Mouse (Mus musculus) myocyte (in vitro differentiated cells): ENCODE results near the gene Il1rl2. TPM values are rescaled to one million over a fixed set of nuclear protein-coding genes. Genes with fewer than 3 reads are reported as not detected.

Experiments used
- H3K27me3 ChIP-seq: one replicate; pipeline ENCODE4 v1.6.1; 2011; ENCODE audit not compliant: control insufficient read depth, insufficient read depth, insufficient read length
- H3K36me3 ChIP-seq: one replicate; pipeline ENCODE4 v1.6.1; 2011; ENCODE audit not compliant: control insufficient read depth, insufficient read depth
- H3K4me2 ChIP-seq: one replicate; pipeline ENCODE4 v1.6.1; 2011; ENCODE audit warnings: low read depth, control low read depth
- H3K4me3 ChIP-seq: one replicate; pipeline ENCODE4 v1.5.1; 2011; ENCODE audit warnings: mild to moderate bottlenecking, control low read depth, moderate library complexity
- H3K79me2 ChIP-seq: one replicate; pipeline ENCODE4 v1.6.1; 2011; ENCODE audit not compliant: control insufficient read depth, insufficient read depth
- H3ac ChIP-seq: one replicate; pipeline ENCODE4 v1.6.1; 2011; ENCODE audit not compliant: control insufficient read depth, insufficient read length
- CEBPB ChIP-seq: IDR thresholded peaks from 2 replicates; pipeline ENCODE4 v1.6.1; 2011; ENCODE audit warnings: mild to moderate bottlenecking, moderate library complexity; ENCODE audit not compliant: poor library complexity, insufficient read depth, severe bottlenecking
- E2F4 ChIP-seq: IDR thresholded peaks from one replicate; pipeline ENCODE4 v1.6.1; 2011; ENCODE audit warnings: mild to moderate bottlenecking, control low read depth, moderate library complexity; ENCODE audit not compliant: insufficient read depth
- MAX ChIP-seq: IDR thresholded peaks from one replicate; pipeline ENCODE4 v1.6.1; 2011; ENCODE audit warnings: low read depth, mild to moderate bottlenecking, control low read depth
- MYOD1 ChIP-seq, 3 experiments: IDR thresholded peaks; one replicate each; pipeline ENCODE4 v1.6.1; 2011; ENCODE audit warnings: control low read depth in 2 of 3, low read depth in 2 of 3, mild to moderate bottlenecking in 2 of 3, moderate library complexity in 1 of 3; ENCODE audit not compliant: insufficient read length in 2 of 3, control insufficient read depth in 1 of 3
- MYOG ChIP-seq, 3 experiments: IDR thresholded peaks; one replicate each; pipeline ENCODE4 v1.6.1; 2011; ENCODE audit warnings: control low read depth in 2 of 3, low read depth in 2 of 3, mild to moderate bottlenecking in 2 of 3; ENCODE audit not compliant: insufficient read length in 2 of 3, control insufficient read depth in 1 of 3, insufficient read depth in 1 of 3
- POLR2A ChIP-seq: IDR thresholded peaks from one replicate; pipeline ENCODE4 v1.6.1; 2011; ENCODE audit warnings: low read depth, mild to moderate bottlenecking, control low read depth, moderate library complexity; ENCODE audit not compliant: insufficient read length
- POLR2AphosphoS2 ChIP-seq: IDR thresholded peaks from one replicate; pipeline ENCODE4 v1.6.1; 2011; ENCODE audit warnings: low read depth, control low read depth; ENCODE audit not compliant: insufficient read length
- REST ChIP-seq: IDR thresholded peaks from one replicate; pipeline ENCODE4 v1.6.1; 2011; ENCODE audit warnings: mild to moderate bottlenecking, control low read depth, moderate library complexity; ENCODE audit not compliant: insufficient read depth, insufficient read length
- SRF ChIP-seq: IDR thresholded peaks from one replicate; pipeline ENCODE4 v1.6.1; 2011; ENCODE audit warnings: low read depth; ENCODE audit not compliant: control insufficient read depth, insufficient read length
- TCF12 ChIP-seq: IDR thresholded peaks from one replicate; pipeline ENCODE4 v1.6.1; 2011; ENCODE audit warnings: mild to moderate bottlenecking, control low read depth; ENCODE audit not compliant: poor library complexity, insufficient read depth, severe bottlenecking
- TCF3 ChIP-seq: IDR thresholded peaks from one replicate; pipeline ENCODE4 v1.6.1; 2011; ENCODE audit warnings: low read depth, control low read depth; ENCODE audit not compliant: insufficient read length
- USF1 ChIP-seq: IDR thresholded peaks from one replicate; pipeline ENCODE4 v1.6.1; 2011; ENCODE audit warnings: low read depth, mild to moderate bottlenecking, control low read depth, moderate library complexity
- polyA plus RNA-seq: library from polyadenylated mRNA; unstranded; fragments of >200 nt; fragmentation: generic; extraction: Trizol; gene quantifications from one replicate; pipeline ENCODE4 v1.2.1, GENCODE M21; 2012; ENCODE audit warnings: missing spikeins

Gene Il1rl2
- polyA plus RNA-seq, 1 experiment = not detected

DNA sequence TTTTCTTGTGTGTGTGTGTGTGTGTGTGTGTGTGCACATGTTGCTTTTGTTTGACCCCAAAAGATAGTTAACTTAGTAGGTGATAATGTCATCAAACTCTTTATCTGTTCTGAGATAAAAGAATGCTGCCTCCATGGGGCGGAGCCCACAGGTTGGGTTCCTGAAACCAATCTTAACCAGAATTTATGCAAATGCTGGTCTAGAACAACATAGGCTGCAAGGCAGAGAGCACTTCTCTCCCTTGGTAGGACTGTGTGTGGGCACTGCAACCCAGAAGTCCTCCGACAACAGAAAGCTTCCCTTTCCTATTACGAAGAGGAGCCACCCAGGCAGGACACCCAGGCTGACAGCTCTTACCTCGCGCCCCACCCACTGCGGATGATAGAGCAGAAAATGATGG is 75.2 kb downstream of the Il1rl2 start:
- H3K79me2 ChIP-seq = no peaks in the 10 kb centered on the region
- no peak overlapping the region for H3K4me3 ChIP-seq
- TF ChIP-seq POLR2A (no peak), USF1 (no peak), MAX (no peak), POLR2AphosphoS2 (no peak), MYOD1 (IDR thresholded peaks at IDR 0.05; ENCODE audit: control insufficient read depth in 1 of 3, insufficient read length in 2 of 3, low read depth in 2 of 3) (no peak), CEBPB (no peak), REST (no peak), MYOG (IDR thresholded peaks at IDR 0.05; ENCODE audit: control insufficient read depth in 1 of 3, insufficient read depth in 1 of 3, insufficient read length in 2 of 3, low read depth in 2 of 3) (no peak), E2F4 (no peak), SRF (no peak)
- H3K4me2 ChIP-seq = no peak overlapping the region
- no peak overlapping the region for H3ac ChIP-seq
- H3K36me3 ChIP-seq = no peaks in the 10 kb centered on the region
- no peaks in the 10 kb centered on the region for H3K27me3 ChIP-seq

- no peaks in the 10 kb centered on the region for H3K36me3 ChIP-seq
- no peak overlapping the region for H3K4me3 ChIP-seq
- H3K27me3 ChIP-seq = no peaks in the 10 kb centered on the region
- H3K79me2 ChIP-seq = no peaks in the 10 kb centered on the region
- no peak overlapping the region for H3K4me2 ChIP-seq
- H3ac ChIP-seq = no peak overlapping the region
- TF ChIP-seq TCF12 = no peak
- no peak for TF ChIP-seq POLR2A
- TF ChIP-seq MAX = no peak
These were observed 80.3 kb downstream of the Il1rl2 start for GRCm38 (mm10) chr1:40404682-40405081.

- H3K27me3 ChIP-seq = no peaks in the 10 kb centered on the region
- no peak overlapping the region for H3K4me2 ChIP-seq
- TF ChIP-seq TCF3 = no peak
- TF ChIP-seq TCF12 = no peak
- no peak for TF ChIP-seq USF1
- no peak for TF ChIP-seq SRF
- TF ChIP-seq MAX = no peak
- TF ChIP-seq E2F4 = no peak
- no peak for TF ChIP-seq POLR2AphosphoS2
- TF ChIP-seq POLR2A = no peak
- no peak for TF ChIP-seq MYOG (IDR thresholded peaks at IDR 0.05; ENCODE audit: control insufficient read depth in 1 of 3, insufficient read depth in 1 of 3, insufficient read length in 2 of 3, low read depth in 2 of 3)
- no peak for TF ChIP-seq CEBPB
- no peak for TF ChIP-seq REST
- no peak for TF ChIP-seq MYOD1 (IDR thresholded peaks at IDR 0.05; ENCODE audit: control insufficient read depth in 1 of 3, insufficient read length in 2 of 3, low read depth in 2 of 3)
- H3K36me3 ChIP-seq = no peaks in the 10 kb centered on the region
- H3K79me2 ChIP-seq = no peaks in the 10 kb centered on the region
- no peak overlapping the region for H3K4me3 ChIP-seq
- no peak overlapping the region for H3ac ChIP-seq
These were observed 85.5 kb downstream of the Il1rl2 start for GRCm38 (mm10) chr1:40409882-40410281.

- H3K27me3 ChIP-seq = no peaks in the 10 kb centered on the region
- TF ChIP-seq TCF12 (no peak), E2F4 (no peak), POLR2AphosphoS2 (no peak), MYOG (IDR thresholded peaks at IDR 0.05; ENCODE audit: control insufficient read depth in 1 of 3, insufficient read depth in 1 of 3, insufficient read length in 2 of 3, low read depth in 2 of 3) (no peak), POLR2A (no peak), MAX (no peak), CEBPB (no peak), MYOD1 (IDR thresholded peaks at IDR 0.05; ENCODE audit: control insufficient read depth in 1 of 3, insufficient read length in 2 of 3, low read depth in 2 of 3) (no peak), SRF (no peak), REST (no peak), TCF3 (no peak), USF1 (no peak)
- no peaks in the 10 kb centered on the region for H3K79me2 ChIP-seq
- H3K4me3 ChIP-seq = no peak overlapping the region
- no peak overlapping the region for H3K4me2 ChIP-seq
- H3ac ChIP-seq = no peak overlapping the region
- no peaks in the 10 kb centered on the region for H3K36me3 ChIP-seq
These were observed 88.6 kb downstream of the Il1rl2 start for GRCm38 (mm10) chr1:40413039-40413438.

DNA sequence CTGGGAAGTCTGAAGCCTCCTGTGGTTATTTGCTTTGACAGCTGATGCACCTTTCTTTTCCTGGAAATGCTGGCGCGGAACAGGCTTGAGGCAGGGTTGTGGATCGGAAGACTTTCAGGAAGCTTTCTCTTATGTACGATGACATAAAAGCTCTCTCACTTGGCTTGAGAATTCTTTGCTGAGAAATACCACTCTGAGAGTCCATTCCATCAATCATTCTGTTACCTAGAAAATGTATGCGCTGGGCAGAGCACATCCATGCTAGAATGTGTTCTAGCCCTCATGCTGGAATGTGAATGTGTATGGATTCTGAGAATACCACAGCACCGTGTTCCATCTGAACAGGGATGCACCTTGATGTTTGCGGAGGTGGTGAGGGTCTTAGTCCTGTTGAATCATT is 89.9 kb downstream of the Il1rl2 start:
- H3K4me2 ChIP-seq = no peak overlapping the region
- TF ChIP-seq MYOG (IDR thresholded peaks at IDR 0.05; ENCODE audit: control insufficient read depth in 1 of 3, insufficient read depth in 1 of 3, insufficient read length in 2 of 3, low read depth in 2 of 3) (no peak), CEBPB (no peak), TCF12 (no peak), MYOD1 (IDR thresholded peaks at IDR 0.05; ENCODE audit: control insufficient read depth in 1 of 3, insufficient read length in 2 of 3, low read depth in 2 of 3) (no peak), POLR2AphosphoS2 (no peak), MAX (no peak), REST (no peak), E2F4 (no peak), SRF (no peak), TCF3 (no peak), USF1 (no peak), POLR2A (no peak)
- H3K4me3 ChIP-seq = no peak overlapping the region

More for the DNA sequence above, 89.9 kb downstream of the Il1rl2 start:
- H3K36me3 ChIP-seq = no peaks in the 10 kb centered on the region
- H3K27me3 ChIP-seq = no peaks in the 10 kb centered on the region
- H3K79me2 ChIP-seq = no peaks in the 10 kb centered on the region
- H3ac ChIP-seq = no peak overlapping the region
